Mouse (Mus musculus): Measurements from ENCODE around the gene Ubap1l. TPM values are rescaled to one million over a fixed set of nuclear protein-coding genes. Genes with fewer than 3 reads are reported as not detected.

The Ubap1l gene
- polyA plus RNA-seq, 1 experiment from 2014 or later, result 2.1 TPM

DNA sequence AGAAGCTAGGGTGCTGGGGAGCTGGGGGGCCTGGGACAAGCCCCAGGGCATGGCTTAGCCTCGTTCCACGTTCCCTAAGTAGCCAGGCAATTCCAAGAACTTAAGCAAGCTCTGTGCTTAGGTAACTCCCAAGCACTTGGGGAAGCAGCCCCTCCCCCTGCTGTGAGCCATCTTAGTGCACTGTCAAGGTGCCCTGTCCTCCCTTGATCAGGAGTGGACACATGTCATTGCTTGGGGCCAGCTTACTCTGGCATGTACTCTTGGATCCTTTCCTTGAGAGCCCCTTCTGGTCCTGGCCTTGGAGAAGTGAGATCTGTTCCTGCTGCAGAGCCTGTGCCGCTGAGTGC lies 21.9 kb downstream of the Ubap1l start:
- Histone ChIP-seq H3K36me3 (ENCODE audit: control insufficient read depth, insufficient read depth, low read length) (no peaks in the 10 kb centered on the region), H3K9me3 (replicated peaks; ENCODE audit: control insufficient read depth, low read length, poor library complexity, severe bottlenecking) (no peaks in the 10 kb centered on the region), H3K27me3 (ENCODE audit: control insufficient read depth, insufficient read depth, low read depth, low read length) (no peaks in the 10 kb centered on the region), H3K4me1 (ENCODE audit: control insufficient read depth, insufficient read depth, low read length) (no peaks in the 10 kb centered on the region), H3K4me3 (ENCODE audit: low read depth, low read length) (no peak overlapping the region), H3K4me2 (ENCODE audit: low read length) (no peak overlapping the region), H3K27ac (ENCODE audit: low read length) (no peak overlapping the region), H3K9ac (ENCODE audit: low read depth, low read length) (no peak overlapping the region)
- ATAC-seq, result no peak
- WGBS, result 71% methylated on average over 3 of the region's 3 CpGs

DNA sequence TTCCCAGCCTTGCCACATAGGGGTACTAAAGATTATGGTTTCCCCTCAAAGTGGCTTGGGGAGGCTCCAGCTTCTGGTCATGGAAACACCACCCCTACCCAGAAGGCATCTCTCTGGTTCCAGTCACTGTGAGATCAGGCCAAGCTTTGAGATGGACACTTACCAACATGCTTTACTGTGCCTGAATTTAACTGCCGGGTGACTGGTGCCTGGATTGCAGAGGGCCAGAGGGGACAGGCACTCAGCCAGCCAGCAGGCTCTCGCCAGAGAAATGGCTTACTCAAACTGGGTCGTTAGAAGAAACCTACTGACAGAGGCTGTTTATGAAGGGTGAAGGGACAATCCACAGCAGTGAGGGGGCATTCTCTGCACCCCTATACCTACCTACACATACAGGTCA lies 23.4 kb downstream of the Ubap1l start:
- Histone ChIP-seq H3K9ac (ENCODE audit: low read depth, low read length) (no peak overlapping the region), H3K27ac (ENCODE audit: low read length) (no peak overlapping the region), H3K36me3 (ENCODE audit: control insufficient read depth, insufficient read depth, low read length) (no peaks in the 10 kb centered on the region), H3K4me3 (ENCODE audit: low read depth, low read length) (no peak overlapping the region), H3K27me3 (ENCODE audit: control insufficient read depth, insufficient read depth, low read depth, low read length) (no peaks in the 10 kb centered on the region), H3K9me3 (replicated peaks; ENCODE audit: control insufficient read depth, low read length, poor library complexity, severe bottlenecking) (no peaks in the 10 kb centered on the region), H3K4me2 (ENCODE audit: low read length) (no peak overlapping the region), H3K4me1 (ENCODE audit: control insufficient read depth, insufficient read depth, low read length) (no peaks in the 10 kb centered on the region)
- no peak for ATAC-seq
- WGBS, result 64% methylated on average over 3 of the region's 3 CpGs

DNA sequence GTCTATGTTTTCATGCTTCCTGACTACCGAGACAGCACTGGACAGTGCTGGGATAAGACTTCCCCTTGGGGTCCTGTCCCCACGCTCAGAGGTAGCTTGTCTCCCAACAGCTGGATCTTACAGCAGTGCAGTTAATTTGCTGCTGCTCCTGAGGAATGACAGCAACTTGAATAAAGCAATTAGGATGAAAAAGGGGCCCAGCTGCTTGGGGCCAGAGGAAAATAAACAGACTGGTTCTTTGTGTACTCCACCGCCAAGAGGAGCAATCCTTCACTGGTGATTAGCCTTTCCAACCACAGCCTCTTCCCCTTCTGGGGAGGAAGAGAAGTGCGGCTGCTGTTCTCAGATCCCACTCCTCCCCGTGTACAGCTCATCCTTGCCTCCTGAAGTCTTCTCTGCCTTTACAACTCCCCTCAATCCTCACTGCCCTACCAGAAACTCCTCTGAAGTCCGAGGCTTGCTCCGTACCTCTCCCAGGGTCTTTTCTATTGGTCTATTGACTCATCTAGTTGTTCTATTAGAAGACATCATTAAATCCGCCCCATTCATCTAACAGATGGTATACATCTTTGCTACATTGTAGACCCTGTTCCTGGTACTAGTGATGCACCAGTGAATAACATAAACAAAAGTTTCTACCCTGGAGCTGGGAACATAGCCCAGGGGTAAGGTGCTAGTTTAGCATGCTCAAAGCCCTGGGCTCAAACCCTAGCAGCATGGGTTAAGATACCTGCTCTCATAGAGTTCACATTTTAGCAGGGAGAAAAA lies 25.7 kb downstream of the Ubap1l start:
- Histone ChIP-seq H3K9me3 (replicated peaks; ENCODE audit: control insufficient read depth, low read length, poor library complexity, severe bottlenecking) (no peaks in the 10 kb centered on the region), H3K36me3 (ENCODE audit: control insufficient read depth, insufficient read depth, low read length) (no peaks in the 10 kb centered on the region), H3K4me1 (ENCODE audit: control insufficient read depth, insufficient read depth, low read length) (no peaks in the 10 kb centered on the region), H3K27ac (ENCODE audit: low read length) (no peak overlapping the region), H3K4me3 (ENCODE audit: low read depth, low read length) (no peak overlapping the region), H3K9ac (ENCODE audit: low read depth, low read length) (no peak overlapping the region), H3K27me3 (ENCODE audit: control insufficient read depth, insufficient read depth, low read depth, low read length) (peaks cover 18% of the 10 kb centered on the region), H3K4me2 (ENCODE audit: low read length) (no peak overlapping the region)
- ATAC-seq, result no peak
- WGBS, result 37% methylated on average over 8 of the region's 8 CpGs

DNA sequence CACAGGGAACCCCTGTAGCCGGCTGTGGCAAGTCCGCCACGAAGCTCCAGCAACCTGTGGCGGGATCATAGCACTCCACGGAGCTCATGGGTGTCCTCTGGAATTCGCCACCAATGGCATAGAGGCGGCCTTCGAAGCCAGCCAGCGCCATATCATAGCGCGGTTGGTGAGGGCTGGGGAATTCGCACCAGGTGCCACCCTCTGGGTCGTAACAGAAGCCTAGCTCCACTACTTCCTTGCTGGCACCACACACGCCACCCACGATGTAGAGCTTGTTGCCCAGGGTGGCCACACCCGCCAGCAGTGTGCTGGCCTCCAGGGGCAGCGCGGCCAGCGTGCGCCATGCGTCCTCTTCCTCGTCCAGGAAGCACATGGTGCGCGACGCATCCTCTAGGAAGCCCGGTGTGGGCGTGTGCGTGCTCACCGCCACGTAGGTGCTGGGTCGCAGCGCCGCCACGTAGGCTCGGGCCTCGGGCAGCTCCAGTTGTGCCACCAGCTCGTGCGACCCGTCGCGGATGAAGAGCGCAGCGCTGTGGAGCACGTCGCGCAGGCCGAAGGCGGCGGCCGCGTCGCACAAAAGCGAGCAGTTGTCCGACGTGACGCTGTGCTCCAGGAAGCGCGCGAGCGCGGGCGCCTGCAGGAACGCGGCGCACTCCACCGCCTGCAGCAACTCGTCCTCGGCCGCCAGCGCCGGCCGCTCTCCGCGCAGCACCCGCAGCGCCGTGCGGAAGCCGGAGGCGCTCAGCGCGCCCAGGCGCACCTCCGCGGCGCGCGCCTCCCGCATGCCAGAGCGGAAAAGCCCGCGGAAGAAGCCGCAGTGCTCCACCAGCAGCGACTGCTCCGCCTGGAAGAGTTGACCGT lies 30.1 kb downstream of the Ubap1l start:
- H3K27ac ChIP-seq (ENCODE audit: low read length), result no peak overlapping the region
- ATAC-seq, result peak; percentile 67

DNA sequence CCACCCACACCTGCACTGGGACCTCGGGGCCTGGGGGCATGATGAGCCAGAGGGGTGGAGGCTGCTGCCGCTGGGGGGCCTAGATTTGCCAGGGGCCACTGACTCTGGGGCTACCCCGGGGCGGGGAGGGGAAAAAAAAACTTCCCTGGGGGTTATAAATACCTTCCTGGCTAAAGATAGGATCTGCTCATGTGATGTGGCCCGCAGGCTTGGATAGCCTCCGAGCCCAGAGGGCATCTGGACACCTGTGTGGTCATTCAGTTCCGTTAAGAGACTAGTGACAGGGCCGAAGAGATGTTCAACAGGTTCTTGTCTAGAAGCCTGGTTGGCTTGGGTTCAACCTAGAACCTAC lies 30.7 kb downstream of the Ubap1l start, which contains the start of gene Kbtbd13:
Kbtbd13 (minus strand) TSS at position 40 of the 352 bp plus-strand sequence.
- 43% methylated on average over 8 of the region's 8 CpGs for WGBS
- ATAC-seq, result no peak
- H3K4me1 ChIP-seq (ENCODE audit: control insufficient read depth, insufficient read depth, low read length), result no peaks in the 10 kb centered on the region
- H3K4me2 ChIP-seq (ENCODE audit: low read length), result peak within 1 kb of the TSS; percentile 54
- H3K36me3 ChIP-seq (ENCODE audit: control insufficient read depth, insufficient read depth, low read length), result no peaks in the 10 kb centered on the region
- no peaks in the 10 kb centered on the region for H3K9me3 ChIP-seq (replicated peaks; ENCODE audit: control insufficient read depth, low read length, poor library complexity, severe bottlenecking)
- no peak within 1 kb of the TSS for H3K27ac ChIP-seq (ENCODE audit: low read length)
- peak within 1 kb of the TSS; percentile 46 for H3K9ac ChIP-seq (ENCODE audit: low read depth, low read length)
- peaks cover 32% of the 10 kb centered on the region for H3K27me3 ChIP-seq (ENCODE audit: control insufficient read depth, insufficient read depth, low read depth, low read length)
- H3K4me3 ChIP-seq (ENCODE audit: low read depth, low read length), result peak within 1 kb of the TSS; percentile 43

More for the DNA sequence above, 30.1 kb downstream of the Ubap1l start:
- peak overlapping the region; percentile 43 for H3K4me3 ChIP-seq (ENCODE audit: low read depth, low read length)
- peak overlapping the region; percentile 46 for H3K9ac ChIP-seq (ENCODE audit: low read depth, low read length)
- H3K27me3 ChIP-seq (ENCODE audit: control insufficient read depth, insufficient read depth, low read depth, low read length), result peaks cover 32% of the 10 kb centered on the region
- H3K9me3 ChIP-seq (replicated peaks; ENCODE audit: control insufficient read depth, low read length, poor library complexity, severe bottlenecking), result no peaks in the 10 kb centered on the region
- peak overlapping the region; percentile 54 for H3K4me2 ChIP-seq (ENCODE audit: low read length)
- 17% methylated on average over 96 of the region's 96 CpGs for WGBS
- H3K4me1 ChIP-seq (ENCODE audit: control insufficient read depth, insufficient read depth, low read length), result no peaks in the 10 kb centered on the region
- H3K36me3 ChIP-seq (ENCODE audit: control insufficient read depth, insufficient read depth, low read length), result no peaks in the 10 kb centered on the region

DNA sequence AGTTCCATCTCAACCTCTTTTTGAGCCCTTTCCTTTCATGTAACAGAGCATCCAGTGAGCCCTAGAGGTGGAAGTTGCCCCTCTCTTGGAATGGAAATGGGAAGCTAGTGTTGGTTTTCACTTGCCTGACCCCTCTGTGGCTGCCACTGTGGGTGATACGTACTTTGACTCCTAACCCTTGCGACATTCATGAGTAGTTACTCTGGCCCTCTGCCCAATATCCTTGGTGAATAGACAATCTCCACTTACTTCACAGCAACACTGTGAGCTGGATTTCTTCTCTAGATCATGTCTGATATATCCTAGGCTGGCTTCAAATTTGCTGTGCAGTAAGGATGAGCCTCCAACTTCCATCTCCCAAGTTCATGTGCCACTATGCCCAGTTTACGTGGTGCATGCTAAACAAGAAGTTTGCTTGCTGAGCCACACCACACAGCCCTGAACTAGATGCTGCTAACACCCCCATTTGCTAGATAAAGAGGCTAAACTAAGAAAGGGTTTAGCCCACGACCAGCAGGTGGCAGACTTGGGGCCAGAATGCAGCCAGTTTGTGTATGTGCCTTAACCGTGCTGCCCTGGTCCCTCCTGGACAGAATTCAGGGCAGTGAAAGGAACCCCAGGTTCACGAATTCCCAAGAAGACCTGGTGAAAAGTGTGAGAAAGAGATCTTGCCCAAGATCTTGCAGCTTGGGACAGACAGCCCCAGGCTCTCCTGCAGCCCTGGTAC lies 32.0 kb downstream of the Ubap1l start:
- peaks cover 32% of the 10 kb centered on the region for H3K27me3 ChIP-seq (ENCODE audit: control insufficient read depth, insufficient read depth, low read depth, low read length)
- H3K4me2 ChIP-seq (ENCODE audit: low read length), result no peak overlapping the region
- H3K4me3 ChIP-seq (ENCODE audit: low read depth, low read length), result no peak overlapping the region
- H3K9me3 ChIP-seq (replicated peaks; ENCODE audit: control insufficient read depth, low read length, poor library complexity, severe bottlenecking), result no peaks in the 10 kb centered on the region
- H3K9ac ChIP-seq (ENCODE audit: low read depth, low read length), result no peak overlapping the region
- no peaks in the 10 kb centered on the region for H3K36me3 ChIP-seq (ENCODE audit: control insufficient read depth, insufficient read depth, low read length)
- no peaks in the 10 kb centered on the region for H3K4me1 ChIP-seq (ENCODE audit: control insufficient read depth, insufficient read depth, low read length)
- H3K27ac ChIP-seq (ENCODE audit: low read length), result no peak overlapping the region
- ATAC-seq, result no peak
- 26% methylated on average over 6 of the region's 6 CpGs for WGBS

DNA sequence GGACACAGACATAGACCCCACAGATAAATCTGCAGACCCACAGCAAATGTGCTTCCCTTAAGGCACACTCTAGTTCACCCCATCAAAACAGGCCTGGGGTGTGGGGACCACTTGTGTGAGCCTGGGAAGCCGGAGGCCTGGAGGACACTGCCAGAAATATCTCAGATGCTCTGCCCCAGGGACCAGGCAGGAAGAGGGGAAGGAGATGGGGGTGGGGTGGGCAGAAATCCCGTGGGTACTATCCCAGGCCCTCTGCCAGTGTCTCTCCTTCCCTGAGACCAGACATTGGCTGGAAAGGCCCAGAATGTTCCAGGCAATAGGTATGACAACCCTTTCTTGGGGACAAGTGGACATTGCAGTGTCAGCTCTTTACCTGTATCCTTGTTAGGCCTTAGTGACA lies 32.8 kb downstream of the Ubap1l start:
- Histone ChIP-seq H3K27ac (ENCODE audit: low read length) (no peak overlapping the region), H3K9ac (ENCODE audit: low read depth, low read length) (no peak overlapping the region), H3K4me3 (ENCODE audit: low read depth, low read length) (no peak overlapping the region), H3K9me3 (replicated peaks; ENCODE audit: control insufficient read depth, low read length, poor library complexity, severe bottlenecking) (no peaks in the 10 kb centered on the region), H3K4me1 (ENCODE audit: control insufficient read depth, insufficient read depth, low read length) (no peaks in the 10 kb centered on the region), H3K4me2 (ENCODE audit: low read length) (no peak overlapping the region), H3K27me3 (ENCODE audit: control insufficient read depth, insufficient read depth, low read depth, low read length) (peaks cover 32% of the 10 kb centered on the region), H3K36me3 (ENCODE audit: control insufficient read depth, insufficient read depth, low read length) (no peaks in the 10 kb centered on the region)
- ATAC-seq, result no peak
- WGBS, result 58% methylated on average over 2 of the region's 2 CpGs

DNA sequence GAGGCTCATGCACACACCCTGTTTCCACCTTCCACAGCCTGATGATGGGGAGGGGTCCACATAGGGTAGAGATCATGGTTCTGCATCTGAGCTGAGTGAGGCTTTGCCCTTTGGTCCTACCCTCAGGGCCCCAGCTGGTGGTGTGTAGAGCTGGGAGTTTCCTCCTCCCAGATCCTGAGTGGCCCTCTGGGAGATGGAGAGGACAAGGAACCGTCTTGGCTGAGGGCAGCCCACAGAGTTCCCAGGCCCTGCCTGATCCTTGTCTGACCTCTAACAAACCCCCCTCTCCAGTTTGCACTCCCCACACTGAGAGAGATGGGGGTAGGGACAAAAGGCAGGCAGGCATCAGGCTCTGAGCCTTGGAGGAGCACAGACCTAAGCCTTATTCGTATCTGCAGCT lies 33.5 kb downstream of the Ubap1l start:
- no peaks in the 10 kb centered on the region for H3K9me3 ChIP-seq (replicated peaks; ENCODE audit: control insufficient read depth, low read length, poor library complexity, severe bottlenecking)
- 67% methylated on average over 2 of the region's 2 CpGs for WGBS
- no peak overlapping the region for H3K4me3 ChIP-seq (ENCODE audit: low read depth, low read length)
- H3K27me3 ChIP-seq (ENCODE audit: control insufficient read depth, insufficient read depth, low read depth, low read length), result peaks cover 32% of the 10 kb centered on the region
- no peak overlapping the region for H3K27ac ChIP-seq (ENCODE audit: low read length)
- no peaks in the 10 kb centered on the region for H3K4me1 ChIP-seq (ENCODE audit: control insufficient read depth, insufficient read depth, low read length)
- no peak for ATAC-seq
- H3K36me3 ChIP-seq (ENCODE audit: control insufficient read depth, insufficient read depth, low read length), result no peaks in the 10 kb centered on the region
- no peak overlapping the region for H3K4me2 ChIP-seq (ENCODE audit: low read length)
- no peak overlapping the region for H3K9ac ChIP-seq (ENCODE audit: low read depth, low read length)
